Mouse (Mus musculus): ENCODE data around the gene Golga2. TPM values are rescaled to one million over a fixed set of nuclear protein-coding genes. Genes with fewer than 3 reads are reported as not detected.

The Golga2 gene
- polyA plus RNA-seq (2014; fragmentation: Nextera tagmentation; extraction: Ambion mirVana) = 23.1 and 24.3 TPM in 2 replicates

GRCm38 (mm10) chr2:32287334-32287840, at the start of gene Golga2:
Gene Golga2, plus strand, starts transcription at chr2:32287384.
- Histone ChIP-seq H3K4me3 (ENCODE audit: low read depth, low read length) (peak within 1 kb of the TSS; percentile 90), H3K4me1 (ENCODE audit: control insufficient read depth, insufficient read depth, low read length) (peaks cover 11% of the 10 kb centered on the region; the same call in 1 of the 2 replicates), H3K27me3 (ENCODE audit: control insufficient read depth, insufficient read depth, low read length) (no peaks in the 10 kb centered on the region), H3K9ac (replicated peaks; ENCODE audit: low read depth, low read length) (peak within 1 kb of the TSS; percentile 83), H3K27ac (ENCODE audit: low read length) (peak within 1 kb of the TSS; percentile 45; the same call in 1 of the 2 replicates), H3K9me3 (ENCODE audit: control insufficient read depth, low read depth, low read length) (no peaks in the 10 kb centered on the region), H3K36me3 (ENCODE audit: control insufficient read depth, insufficient read depth, low read length) (peaks cover 20% of the 10 kb centered on the region), H3K4me2 (replicated peaks; ENCODE audit: low read depth, low read length) (peak within 1 kb of the TSS; percentile 76)
- ATAC-seq (ENCODE audit: insufficient number of reproducible peaks, insufficient read depth, low FRiP score, low read depth) = peak; percentile 15; the same call in 1 of the 2 replicates
- WGBS = 1% methylated on average over 23 of the region's 23 CpGs

GRCm38 (mm10) chr2:32237571-32237970, 49.6 kb upstream of the Golga2 start:
- Histone ChIP-seq H3K4me2 (replicated peaks; ENCODE audit: low read depth, low read length) (peak overlapping the region; percentile 76), H3K4me1 (ENCODE audit: control insufficient read depth, insufficient read depth, low read length) (peaks cover 10% of the 10 kb centered on the region; the same call in 1 of the 2 replicates), H3K27ac (ENCODE audit: low read length) (peak overlapping the region; percentile 92; the same call in 1 of the 2 replicates), H3K9me3 (ENCODE audit: control insufficient read depth, low read depth, low read length) (no peaks in the 10 kb centered on the region), H3K4me3 (ENCODE audit: low read depth, low read length) (peak overlapping the region; percentile 61), H3K27me3 (ENCODE audit: control insufficient read depth, insufficient read depth, low read length) (no peaks in the 10 kb centered on the region), H3K36me3 (ENCODE audit: control insufficient read depth, insufficient read depth, low read length) (peaks cover 20% of the 10 kb centered on the region), H3K9ac (replicated peaks; ENCODE audit: low read depth, low read length) (peak overlapping the region; percentile 52; the same call in 1 of the 2 replicates)
- ATAC-seq (ENCODE audit: insufficient number of reproducible peaks, insufficient read depth, low FRiP score, low read depth) = no peak
- WGBS = 36% methylated on average over 4 of the region's 4 CpGs

- no peak overlapping the region for H3K9ac ChIP-seq (replicated peaks; ENCODE audit: low read depth, low read length)
- no peak for ATAC-seq (ENCODE audit: insufficient number of reproducible peaks, insufficient read depth, low FRiP score, low read depth)
- H3K4me2 ChIP-seq (replicated peaks; ENCODE audit: low read depth, low read length) = no peak overlapping the region
- H3K4me3 ChIP-seq (ENCODE audit: low read depth, low read length) = no peak overlapping the region
- peaks cover 10% of the 10 kb centered on the region; the same call in 1 of the 2 replicates for H3K4me1 ChIP-seq (ENCODE audit: control insufficient read depth, insufficient read depth, low read length)
- no peaks in the 10 kb centered on the region for H3K9me3 ChIP-seq (ENCODE audit: control insufficient read depth, low read depth, low read length)
- H3K36me3 ChIP-seq (ENCODE audit: control insufficient read depth, insufficient read depth, low read length) = peaks cover 10% of the 10 kb centered on the region
- H3K27me3 ChIP-seq (ENCODE audit: control insufficient read depth, insufficient read depth, low read length) = no peaks in the 10 kb centered on the region
- H3K27ac ChIP-seq (ENCODE audit: low read length) = no peak overlapping the region
- 92% methylated on average over 9 of the region's 9 CpGs for WGBS
Observed at GRCm38 (mm10) chr2:32238708-32239435, 48.3 kb upstream of the Golga2 start.

- Histone ChIP-seq H3K4me3 (ENCODE audit: low read depth, low read length) (no peak overlapping the region), H3K27ac (ENCODE audit: low read length) (no peak overlapping the region), H3K36me3 (ENCODE audit: control insufficient read depth, insufficient read depth, low read length) (peaks cover 18% of the 10 kb centered on the region), H3K4me2 (replicated peaks; ENCODE audit: low read depth, low read length) (no peak overlapping the region), H3K9me3 (ENCODE audit: control insufficient read depth, low read depth, low read length) (no peaks in the 10 kb centered on the region), H3K4me1 (ENCODE audit: control insufficient read depth, insufficient read depth, low read length) (no peaks in the 10 kb centered on the region; the same call in 1 of the 2 replicates), H3K9ac (replicated peaks; ENCODE audit: low read depth, low read length) (no peak overlapping the region), H3K27me3 (ENCODE audit: control insufficient read depth, insufficient read depth, low read length) (no peaks in the 10 kb centered on the region)
- ATAC-seq (ENCODE audit: insufficient number of reproducible peaks, insufficient read depth, low FRiP score, low read depth) = no peak
- WGBS = 79% methylated on average over 5 of the region's 5 CpGs
Observed at GRCm38 (mm10) chr2:32240591-32240990, 46.6 kb upstream of the Golga2 start.

GRCm38 (mm10) chr2:32242986-32243385, 44.2 kb upstream of the Golga2 start:
- Histone ChIP-seq H3K4me3 (ENCODE audit: low read depth, low read length) (no peak overlapping the region), H3K4me1 (ENCODE audit: control insufficient read depth, insufficient read depth, low read length) (no peaks in the 10 kb centered on the region), H3K4me2 (replicated peaks; ENCODE audit: low read depth, low read length) (no peak overlapping the region), H3K36me3 (ENCODE audit: control insufficient read depth, insufficient read depth, low read length) (peaks cover 33% of the 10 kb centered on the region), H3K27ac (ENCODE audit: low read length) (no peak overlapping the region), H3K9me3 (ENCODE audit: control insufficient read depth, low read depth, low read length) (no peaks in the 10 kb centered on the region), H3K9ac (replicated peaks; ENCODE audit: low read depth, low read length) (no peak overlapping the region), H3K27me3 (ENCODE audit: control insufficient read depth, insufficient read depth, low read length) (no peaks in the 10 kb centered on the region)
- WGBS = 78% methylated on average over 4 of the region's 4 CpGs
- ATAC-seq (ENCODE audit: insufficient number of reproducible peaks, insufficient read depth, low FRiP score, low read depth) = no peak

GRCm38 (mm10) chr2:32246741-32247140, 40.4 kb upstream of the Golga2 start:
- H3K4me3 ChIP-seq (ENCODE audit: low read depth, low read length) = no peak overlapping the region
- no peak for ATAC-seq (ENCODE audit: insufficient number of reproducible peaks, insufficient read depth, low FRiP score, low read depth)
- H3K9ac ChIP-seq (replicated peaks; ENCODE audit: low read depth, low read length) = no peak overlapping the region
- no peak overlapping the region for H3K4me2 ChIP-seq (replicated peaks; ENCODE audit: low read depth, low read length)
- peaks cover 51% of the 10 kb centered on the region for H3K36me3 ChIP-seq (ENCODE audit: control insufficient read depth, insufficient read depth, low read length)
- H3K9me3 ChIP-seq (ENCODE audit: control insufficient read depth, low read depth, low read length) = no peaks in the 10 kb centered on the region
- H3K27ac ChIP-seq (ENCODE audit: low read length) = no peak overlapping the region
- 0 out of 2 replicates have a peak, but pooled peaks cover 3% of the 10 kb centered on the region for H3K4me1 ChIP-seq (ENCODE audit: control insufficient read depth, insufficient read depth, low read length)
- 83% methylated on average over 4 of the region's 4 CpGs for WGBS
- H3K27me3 ChIP-seq (ENCODE audit: control insufficient read depth, insufficient read depth, low read length) = no peaks in the 10 kb centered on the region

- Histone ChIP-seq H3K9ac (replicated peaks; ENCODE audit: low read depth, low read length) (no peak overlapping the region), H3K27ac (ENCODE audit: low read length) (no peak overlapping the region), H3K4me1 (ENCODE audit: control insufficient read depth, insufficient read depth, low read length) (peaks cover 6% of the 10 kb centered on the region; the same call in 1 of the 2 replicates), H3K4me2 (replicated peaks; ENCODE audit: low read depth, low read length) (no peak overlapping the region), H3K27me3 (ENCODE audit: control insufficient read depth, insufficient read depth, low read length) (no peaks in the 10 kb centered on the region), H3K36me3 (ENCODE audit: control insufficient read depth, insufficient read depth, low read length) (peaks cover 55% of the 10 kb centered on the region), H3K9me3 (ENCODE audit: control insufficient read depth, low read depth, low read length) (no peaks in the 10 kb centered on the region), H3K4me3 (ENCODE audit: low read depth, low read length) (no peak overlapping the region)
- 74% methylated on average over 10 of the region's 10 CpGs for WGBS
- ATAC-seq (ENCODE audit: insufficient number of reproducible peaks, insufficient read depth, low FRiP score, low read depth) = no peak
Observed at GRCm38 (mm10) chr2:32248377-32249361, 38.5 kb upstream of the Golga2 start.

Measured in stomach, embryonic 14.5 days (tissue).